Mouse (Mus musculus) c-Kit-positive CD71-positive TER-119-positive erythroid progenitor cells, embryonic 14.5 days (primary cell): Measurements from ENCODE around the gene Wnt7a.

Source experiments
- DNase-seq: peaks from one replicate; pipeline ENCODE4 v3.0.0-alpha.2; 2013; ENCODE audit warnings: low spot score

The Wnt7a gene

GRCm38 (mm10) chr6:91410961-91411368, at the start of gene Wnt7a:
Gene Wnt7a (minus strand): TSS chr6:91411363.
- no peak for DNase-seq

GRCm38 (mm10) chr6:91459471-91459870, 48.3 kb upstream of the Wnt7a start:
- no peak for DNase-seq

GRCm38 (mm10) chr6:91454546-91454945, 43.4 kb upstream of the Wnt7a start:
- DNase-seq = no peak

GRCm38 (mm10) chr6:91452056-91452455, 40.9 kb upstream of the Wnt7a start:
- DNase-seq = no peak

- peak; percentile 44 for DNase-seq
Measured at GRCm38 (mm10) chr6:91449472-91450225, 38.5 kb upstream of the Wnt7a start.

- DNase-seq = no peak
Measured at GRCm38 (mm10) chr6:91445316-91445715, 34.2 kb upstream of the Wnt7a start.

- DNase-seq = peak; percentile 42
Measured at GRCm38 (mm10) chr6:91441145-91441662, 30.0 kb upstream of the Wnt7a start.

- peak; percentile 92 for DNase-seq
Measured at GRCm38 (mm10) chr6:91440474-91441144, 29.4 kb upstream of the Wnt7a start.

- no peak for DNase-seq
Measured at GRCm38 (mm10) chr6:91424151-91424550, 13.0 kb upstream of the Wnt7a start.

- DNase-seq = no peak
Measured at GRCm38 (mm10) chr6:91421629-91422028, 10.5 kb upstream of the Wnt7a start.

- no peak for DNase-seq
Measured at GRCm38 (mm10) chr6:91417291-91417845, 6.2 kb upstream of the Wnt7a start.

GRCm38 (mm10) chr6:91416146-91416545, 5.0 kb upstream of the Wnt7a start:
- DNase-seq = no peak

- no peak for DNase-seq
Measured at GRCm38 (mm10) chr6:91414890-91415289, 3.7 kb upstream of the Wnt7a start.

GRCm38 (mm10) chr6:91411369-91411981, 312 bp upstream of the Wnt7a start:
- DNase-seq = peak; percentile 34

- no peak for DNase-seq
Measured at GRCm38 (mm10) chr6:91410168-91410780, 889 bp downstream of the Wnt7a start.

GRCm38 (mm10) chr6:91409448-91410167, 1.6 kb downstream of the Wnt7a start:
- no peak for DNase-seq

GRCm38 (mm10) chr6:91408616-91409015, 2.5 kb downstream of the Wnt7a start:
- no peak for DNase-seq

GRCm38 (mm10) chr6:91401591-91401990, 9.6 kb downstream of the Wnt7a start:
- DNase-seq = no peak

GRCm38 (mm10) chr6:91400514-91400913, 10.6 kb downstream of the Wnt7a start:
- DNase-seq = no peak

- DNase-seq = no peak
Measured at GRCm38 (mm10) chr6:91392475-91393174, 18.5 kb downstream of the Wnt7a start.

- DNase-seq = no peak
Measured at GRCm38 (mm10) chr6:91389141-91389540, 22.0 kb downstream of the Wnt7a start.
